Mouse (Mus musculus) cerebellum, adult 2 months (tissue): ENCODE measurements around the gene Kdsr.

ENCODE experiments used
- CTCF ChIP-seq: fragments of 200-500 bp; IDR thresholded peaks from 2 replicates; pipeline ENCODE4 v1.5.1; 2011; ENCODE audit warnings: low read depth, mild to moderate bottlenecking, control low read depth, low read length, moderate library complexity, borderline replicate concordance; ENCODE audit not compliant: insufficient read depth
- POLR2A ChIP-seq: fragments of 200-500 bp; IDR thresholded peaks from 2 replicates; pipeline ENCODE4 v1.6.1; 2011; ENCODE audit warnings: low read length, control low read depth, borderline replicate concordance; ENCODE audit not compliant: insufficient read depth

- no peak for TF ChIP-seq CTCF
- no peak for TF ChIP-seq POLR2A
Observed at GRCm38 (mm10) chr1:106714530-106714981, 45.0 kb downstream of the Kdsr start.
